Mouse (Mus musculus): ENCODE data around the gene Schip1.

- TF ChIP-seq CTCF (IDR thresholded peaks at IDR 0.05; ENCODE audit: insufficient read depth, low read length) (no peak), POLR2A (IDR thresholded peaks at IDR 0.05; ENCODE audit: borderline replicate concordance, extremely low read depth, low read depth, low read length) (no peak)
Measured at GRCm38 (mm10) chr3:68595316-68595925, 530.8 kb downstream of the Schip1 start.

Measured in lung, adult 2 months (tissue).